Mouse (Mus musculus): ENCODE data around the gene Slc35e3.

Gene Slc35e3

DNA sequence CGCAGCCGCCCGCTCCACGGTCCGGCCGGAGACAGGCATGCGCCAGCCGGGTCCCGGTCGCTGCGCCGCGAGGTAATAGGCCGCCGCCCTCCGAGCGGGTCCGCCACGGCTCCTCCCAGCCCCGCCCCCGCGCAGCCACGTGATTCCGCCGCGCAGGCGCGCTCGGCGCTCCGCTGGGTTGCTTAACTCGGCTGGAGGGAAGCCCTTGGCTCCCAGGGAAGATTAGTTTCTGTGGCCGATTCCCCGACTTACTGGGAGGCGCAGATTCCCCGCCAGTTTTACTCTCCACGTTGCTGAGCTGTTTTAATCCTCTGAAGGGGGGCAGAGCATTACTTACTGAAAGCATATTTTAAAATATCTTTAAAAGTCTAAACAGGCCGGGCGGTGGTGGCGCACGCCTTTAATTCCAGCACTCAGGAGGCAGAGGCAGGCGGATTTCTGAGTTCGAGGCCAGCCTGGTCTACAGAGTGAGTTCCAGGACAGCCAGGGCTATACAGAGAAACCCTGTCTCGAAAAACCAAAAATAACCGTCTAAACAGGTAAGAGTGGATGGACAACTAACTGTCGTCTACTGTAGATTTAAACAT lies at the start of gene Slc35e3:
Gene Slc35e3, minus strand, starts transcription at position 69 of the 587 bp plus-strand sequence.
- DNase-seq, result peak; percentile 100

DNA sequence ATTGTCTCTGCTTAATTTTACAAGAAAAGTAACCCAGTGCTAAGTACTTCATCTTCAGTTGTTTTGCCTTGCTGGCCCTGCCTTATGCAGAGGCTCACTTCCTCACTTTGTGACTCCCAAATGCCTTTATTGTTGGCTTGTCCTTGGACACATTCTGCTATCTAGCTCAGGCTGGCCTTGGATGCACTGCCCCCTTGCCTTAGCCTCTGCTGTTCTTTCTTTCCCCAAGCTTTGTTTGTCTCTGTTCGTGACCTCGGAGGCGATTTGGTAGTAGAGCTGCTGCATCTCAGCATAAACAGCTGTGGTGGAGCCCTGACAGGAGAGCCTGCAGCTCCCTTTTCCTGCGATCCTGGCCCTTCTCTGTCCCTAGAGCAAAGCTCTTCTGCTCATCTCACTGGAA lies 49.0 kb upstream of the Slc35e3 start:
- no peak for DNase-seq

DNA sequence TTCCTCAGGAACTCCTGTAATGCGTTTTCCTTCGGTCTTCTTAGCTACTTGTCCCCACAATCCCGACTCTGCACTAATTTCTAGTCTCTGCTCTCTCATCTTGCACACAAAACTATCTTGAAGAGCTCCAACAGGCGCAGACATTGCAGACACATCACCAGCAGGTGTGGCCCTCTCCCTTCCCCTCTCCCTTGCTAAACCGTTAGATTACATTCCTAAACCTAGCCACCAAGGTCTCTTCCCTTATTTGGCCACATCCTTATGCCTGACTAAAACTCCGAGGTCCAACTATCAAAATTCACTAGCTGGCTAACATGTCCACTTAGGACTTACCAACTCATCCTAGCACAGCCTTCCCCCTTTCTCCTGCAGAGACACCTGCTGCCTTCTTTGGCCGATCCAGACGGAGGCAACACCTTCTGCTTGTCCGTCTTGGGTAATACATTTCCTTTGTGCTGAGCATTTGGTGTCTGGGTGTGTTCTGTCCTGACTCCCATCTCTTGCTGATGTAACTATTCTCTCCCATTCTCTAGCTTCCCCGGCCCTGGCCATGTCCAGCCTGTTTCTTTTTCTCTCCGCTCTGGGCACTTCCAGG lies 47.4 kb upstream of the Slc35e3 start:
- no peak for DNase-seq

DNA sequence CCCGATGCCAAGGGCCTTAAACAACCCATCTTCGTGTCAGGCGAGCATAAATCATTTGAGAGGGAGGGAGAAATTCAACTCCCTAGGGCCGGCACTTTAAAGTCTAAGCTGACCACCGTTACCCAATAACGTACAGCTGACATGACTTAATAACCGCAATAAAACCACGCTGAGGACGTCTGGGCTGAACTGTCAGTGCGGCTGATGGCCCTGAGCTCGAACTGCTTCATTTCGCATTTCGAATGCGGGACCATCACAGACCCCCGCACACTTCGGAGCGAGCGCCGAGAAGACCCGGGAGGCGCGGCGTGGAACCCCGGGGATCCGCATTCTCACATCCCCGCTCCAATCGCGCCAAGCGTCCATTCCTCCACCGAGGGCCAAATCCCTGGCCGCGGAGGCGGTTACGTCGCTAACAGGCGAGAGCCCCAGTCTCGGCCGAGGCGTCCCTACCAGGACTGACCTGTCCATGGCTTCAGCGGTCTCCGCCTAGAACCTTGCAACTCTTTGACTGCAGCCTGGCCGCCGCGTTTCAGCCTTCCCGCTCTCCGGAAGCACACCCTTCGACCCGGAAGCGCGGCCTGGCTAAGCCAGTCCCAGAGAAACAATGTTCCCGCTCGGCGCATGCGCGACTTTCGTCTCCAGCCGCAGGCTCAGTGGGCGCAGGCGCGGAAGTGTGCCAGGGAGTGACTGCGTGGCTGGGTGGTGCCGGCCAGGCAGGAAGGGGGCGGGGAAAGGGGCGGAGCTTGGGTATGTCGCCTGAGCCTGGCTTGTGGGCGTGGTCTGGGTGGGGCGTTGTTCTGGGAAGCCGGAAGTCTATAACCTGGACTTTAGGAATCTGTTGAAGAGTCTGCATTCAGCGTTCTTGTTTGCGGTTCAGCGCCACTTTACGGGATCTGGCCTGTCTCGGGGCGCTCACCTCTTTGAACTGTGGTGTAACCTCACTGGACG lies 46.3 kb upstream of the Slc35e3 start, which contains the start of gene Nup107:
Gene Nup107, minus strand, starts transcription at position 565 of the 951 bp plus-strand sequence.
- peak; percentile 100 for DNase-seq

DNA sequence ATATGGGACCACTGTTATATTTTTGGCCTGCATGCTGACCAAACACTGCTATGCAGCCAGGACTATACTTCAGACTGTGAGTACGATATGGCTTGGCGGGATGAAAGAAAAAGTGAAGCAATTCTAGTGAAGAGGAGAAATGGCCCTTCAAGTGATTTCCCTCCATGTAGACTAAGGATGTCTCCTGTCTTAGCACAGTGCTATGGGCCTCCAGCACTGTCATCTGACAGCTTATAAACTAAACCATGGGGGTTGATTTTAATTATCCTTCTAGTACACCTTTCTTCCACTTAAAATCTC lies 45.0 kb upstream of the Slc35e3 start:
- DNase-seq, result no peak

DNA sequence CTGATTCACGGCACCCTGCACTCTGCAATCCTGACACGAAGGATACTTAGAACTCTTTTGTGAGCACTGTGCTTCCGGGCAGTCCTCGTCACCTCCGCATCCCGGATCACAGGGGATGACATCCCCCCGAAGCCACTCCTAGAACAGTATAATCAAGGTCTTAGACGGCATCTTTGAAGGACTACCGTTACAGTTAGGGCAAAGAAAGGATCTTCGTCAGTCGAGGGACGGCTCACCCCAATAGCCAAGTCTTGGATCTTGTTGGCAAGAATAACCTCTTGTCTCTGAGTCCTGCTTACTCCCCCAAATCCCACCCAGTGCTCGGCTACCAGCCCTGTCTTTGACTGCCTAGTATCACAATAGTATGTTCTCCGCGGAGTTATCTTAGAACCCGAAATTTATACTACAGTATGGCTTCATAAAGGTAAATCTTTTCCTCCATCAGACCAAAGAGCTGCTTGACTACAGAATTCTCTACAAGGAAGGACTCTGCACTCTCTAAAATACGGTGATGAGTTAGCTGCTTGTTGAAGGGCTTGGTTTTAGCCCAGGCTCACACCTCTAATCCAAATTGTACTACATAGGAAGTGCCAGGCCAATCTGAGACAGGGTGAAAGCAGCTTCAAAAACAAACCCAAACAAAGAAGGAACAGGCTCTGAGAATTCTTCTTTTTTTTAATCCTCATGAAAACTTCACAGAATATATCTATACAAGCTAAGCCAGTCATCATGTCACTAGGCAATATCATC lies 44.4 kb upstream of the Slc35e3 start:
- DNase-seq, result no peak

DNA sequence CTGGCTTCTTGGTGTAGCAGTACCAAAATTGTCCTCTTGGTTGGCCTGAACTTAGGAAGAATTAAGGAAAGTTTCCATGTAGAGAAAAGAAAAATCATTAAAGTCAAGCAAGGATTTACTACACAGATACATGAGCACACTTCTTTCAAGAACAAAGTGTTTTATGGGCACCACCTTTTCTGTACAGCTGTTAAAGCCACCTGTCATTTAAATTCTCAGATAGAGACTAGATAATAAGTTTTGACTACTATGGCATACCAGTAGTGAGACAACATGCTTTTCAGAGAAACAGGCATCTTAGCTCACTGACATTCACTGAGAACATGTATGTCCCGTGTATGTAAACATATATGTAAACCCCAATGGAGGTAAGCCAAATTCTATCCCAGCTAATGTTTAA lies 43.8 kb upstream of the Slc35e3 start:
- DNase-seq, result no peak

DNA sequence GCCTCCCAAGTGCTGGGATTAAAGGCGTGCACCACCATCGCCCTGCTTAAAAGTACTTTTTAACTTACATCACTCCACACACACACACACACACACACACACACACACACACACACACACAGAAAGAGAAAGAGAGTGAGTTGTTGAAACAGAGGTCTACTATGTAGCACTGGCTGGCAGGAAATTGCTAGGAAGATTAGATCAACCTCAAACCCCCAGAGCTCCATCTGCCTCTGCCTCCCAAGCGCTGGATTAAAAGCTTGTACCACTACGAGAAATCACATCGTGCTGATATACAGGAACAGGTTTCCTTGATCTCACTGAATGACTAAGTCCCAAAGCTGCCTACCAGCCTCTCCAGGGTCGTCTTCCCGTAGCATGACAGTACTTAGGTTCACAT lies 38.5 kb upstream of the Slc35e3 start:
- no peak for DNase-seq

DNA sequence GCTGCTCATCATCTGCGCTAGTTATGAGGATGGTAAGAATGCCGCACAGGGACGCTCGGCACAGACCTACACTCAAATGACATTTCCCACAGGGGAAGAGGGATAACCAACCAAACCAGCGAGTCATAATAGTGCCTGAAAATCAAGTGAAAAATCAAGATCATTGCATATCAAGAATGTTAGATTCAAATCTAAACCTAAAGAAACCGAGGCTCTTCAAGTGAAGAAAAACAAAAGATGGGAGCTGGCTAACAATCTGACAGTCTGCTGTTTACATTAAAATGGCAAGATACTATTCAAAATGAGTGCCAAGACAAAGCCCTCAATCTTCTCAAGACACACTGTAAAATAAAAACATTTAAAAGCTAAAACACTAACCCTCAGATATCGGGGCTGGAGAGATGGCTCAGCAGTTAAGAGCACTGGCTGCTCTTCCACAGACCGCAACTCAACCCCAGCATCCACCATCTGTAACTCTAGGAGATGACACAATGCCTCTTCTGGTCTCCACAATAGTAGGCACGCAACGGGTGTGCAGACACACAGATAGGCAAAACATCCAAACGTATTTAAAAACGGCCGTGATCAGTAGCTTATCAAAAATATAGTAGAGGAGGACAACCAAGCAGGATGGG lies 37.7 kb upstream of the Slc35e3 start:
- no peak for DNase-seq

DNA sequence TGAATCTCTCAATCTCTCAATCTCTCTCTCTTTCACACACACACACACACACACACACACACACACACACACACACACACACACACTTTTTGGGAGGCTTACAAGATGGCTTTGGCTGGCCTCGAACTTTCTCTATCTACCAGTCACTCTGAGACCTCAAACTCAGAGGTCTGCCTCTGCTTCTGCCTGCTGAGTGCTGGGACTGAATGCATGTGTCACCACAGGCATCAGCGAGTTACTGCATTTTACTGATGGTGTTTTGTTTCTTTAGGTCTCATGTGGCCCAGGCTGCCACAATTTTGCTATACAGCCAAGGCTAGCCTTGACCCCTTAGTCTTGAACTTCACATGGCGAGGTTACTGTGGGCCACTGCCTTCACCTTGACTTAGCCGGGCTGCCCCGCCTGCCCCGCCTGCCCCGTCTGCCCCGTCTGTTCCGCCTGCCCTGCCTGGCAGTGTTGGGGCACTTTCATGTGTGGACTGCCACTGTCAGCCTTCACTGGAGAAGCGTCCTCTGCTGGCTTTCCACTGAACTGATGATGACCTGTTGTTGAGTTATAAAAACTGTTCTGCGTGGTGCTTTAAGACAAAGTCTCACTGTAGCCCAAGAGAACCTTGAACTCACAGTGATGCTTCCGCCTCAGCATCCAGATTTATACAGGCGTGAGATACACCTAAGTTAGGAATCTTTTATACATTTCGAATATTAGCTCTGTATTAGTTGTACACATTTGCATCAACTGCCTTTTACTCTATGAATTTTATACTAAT lies 36.5 kb upstream of the Slc35e3 start:
- no peak for DNase-seq

DNA sequence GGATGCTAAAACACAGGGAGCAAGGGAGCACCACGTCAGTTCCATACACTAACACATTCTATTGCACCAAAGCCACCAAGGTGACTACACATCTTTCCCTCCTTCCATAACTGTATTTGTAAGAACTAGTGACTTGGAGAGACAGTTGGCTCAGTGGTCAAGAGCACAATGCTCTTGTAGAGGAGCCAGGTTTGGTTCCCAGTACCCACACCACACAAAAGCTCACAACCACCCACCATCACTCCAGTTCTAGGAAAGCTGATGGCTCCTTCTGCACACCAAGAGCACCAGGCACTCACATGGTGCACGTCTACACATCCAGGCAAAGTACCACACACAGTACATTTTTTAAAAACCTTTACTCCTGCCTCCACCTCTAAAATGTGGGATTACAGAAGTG lies 35.9 kb upstream of the Slc35e3 start:
- DNase-seq, result no peak

DNA sequence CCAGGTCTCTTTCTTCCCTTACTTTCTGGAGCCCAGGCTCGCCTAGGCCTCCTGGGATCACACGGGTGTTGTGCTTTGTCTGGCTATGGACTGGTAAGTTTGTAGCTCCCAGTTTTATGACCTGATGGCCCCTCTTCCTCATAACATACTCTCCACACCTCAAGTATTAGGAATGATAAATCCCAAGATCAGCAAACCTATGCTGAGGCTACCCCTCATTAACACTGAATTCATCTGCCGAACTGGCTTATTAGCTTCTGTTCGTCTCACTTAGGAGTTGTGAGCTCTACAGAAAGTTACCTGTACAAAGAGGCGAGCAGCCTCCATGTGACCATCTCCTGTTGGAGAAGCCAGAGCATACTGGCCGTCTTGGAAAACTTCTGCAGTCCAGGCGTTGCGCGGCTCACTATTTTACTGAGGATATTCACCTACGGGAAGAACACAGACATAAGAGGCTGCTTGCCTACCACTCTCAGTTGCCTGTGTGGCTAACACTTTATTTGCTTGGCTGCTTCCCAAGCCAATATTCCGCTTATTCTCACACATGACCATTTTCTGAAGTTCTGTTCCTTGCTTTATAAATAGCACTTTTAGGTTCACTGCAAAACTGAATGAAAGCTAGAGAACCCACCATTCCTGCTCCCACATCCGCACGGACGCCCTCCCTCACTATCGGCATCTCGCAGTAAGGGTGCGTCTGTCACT lies 35.0 kb upstream of the Slc35e3 start:
- no peak for DNase-seq

DNA sequence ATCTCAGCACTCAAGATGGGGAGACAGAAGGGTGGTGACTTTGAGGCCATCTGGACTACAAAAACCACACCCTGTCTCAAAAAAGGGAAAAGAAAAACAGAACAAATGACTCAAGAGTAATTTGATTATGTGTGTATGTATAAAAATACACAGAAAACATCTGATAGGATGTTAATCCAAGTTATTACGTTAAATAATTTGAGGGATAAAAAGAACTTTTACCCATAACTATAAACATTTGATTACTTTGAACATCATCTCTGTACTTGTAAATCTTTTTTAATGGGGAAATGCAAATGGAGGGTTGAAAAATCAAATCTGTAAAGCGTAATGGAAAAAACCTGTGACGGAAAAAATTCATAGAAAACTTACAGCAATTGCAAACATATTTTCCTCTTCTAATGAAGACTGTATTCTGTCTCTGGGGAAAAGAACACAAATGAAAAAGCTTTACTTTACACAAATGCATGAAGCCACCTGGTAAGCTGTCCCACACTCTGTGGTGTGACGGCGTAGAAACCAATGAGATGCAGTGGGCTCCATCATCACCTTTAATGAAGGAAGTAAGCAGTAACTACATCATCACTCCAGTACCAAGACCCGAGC lies 34.2 kb upstream of the Slc35e3 start:
- DNase-seq, result no peak

DNA sequence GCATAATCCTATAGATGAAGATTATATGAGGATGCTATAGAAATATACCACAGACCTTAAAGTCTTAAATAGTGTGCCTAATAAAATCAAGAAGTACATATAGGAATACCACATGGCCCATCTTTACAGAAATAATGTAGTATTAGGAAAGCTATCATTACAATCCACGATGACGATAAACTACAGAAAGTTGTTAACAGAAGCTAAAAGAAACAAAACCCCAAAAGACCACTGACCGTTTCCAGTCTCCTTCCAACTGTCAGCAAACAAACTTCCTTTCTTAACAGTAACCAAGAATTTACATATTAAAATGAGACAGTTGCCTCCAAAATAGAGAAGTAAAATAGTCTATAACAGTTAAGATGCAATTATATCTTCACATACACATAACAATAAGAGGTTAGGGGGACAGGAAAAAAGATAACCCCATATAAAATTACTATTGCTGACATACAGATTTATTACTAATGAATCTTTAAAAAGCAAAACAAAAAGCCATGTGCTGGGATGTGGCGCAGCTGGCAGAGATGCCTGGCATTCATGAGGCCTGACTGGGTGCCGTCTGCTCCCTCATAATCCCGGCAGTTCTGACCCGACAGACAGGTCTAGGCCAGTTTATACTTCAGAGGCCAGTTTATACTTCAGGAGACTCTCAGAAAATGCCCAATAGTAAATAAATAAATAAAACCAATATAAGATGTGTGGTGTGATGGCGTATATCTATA lies 33.6 kb upstream of the Slc35e3 start:
- DNase-seq, result no peak

DNA sequence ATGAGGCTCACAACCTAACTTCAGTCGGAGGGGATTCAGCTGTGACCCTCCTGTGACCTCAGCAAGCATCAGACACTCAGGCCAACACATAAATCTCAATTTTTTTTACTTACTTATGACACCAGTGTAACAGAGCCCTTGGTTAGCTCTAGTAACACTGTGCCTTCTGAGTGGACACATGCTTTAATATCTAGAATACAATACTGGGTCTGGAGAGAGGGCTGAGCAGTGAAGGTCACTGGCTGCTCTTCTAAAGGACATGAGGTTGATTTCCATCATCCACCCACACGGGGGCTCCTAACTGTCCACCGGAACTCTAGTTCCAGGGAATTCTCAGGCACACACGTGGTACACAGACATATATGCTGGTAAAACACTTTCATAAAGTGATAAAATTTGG lies 32.8 kb upstream of the Slc35e3 start:
- no peak for DNase-seq

DNA sequence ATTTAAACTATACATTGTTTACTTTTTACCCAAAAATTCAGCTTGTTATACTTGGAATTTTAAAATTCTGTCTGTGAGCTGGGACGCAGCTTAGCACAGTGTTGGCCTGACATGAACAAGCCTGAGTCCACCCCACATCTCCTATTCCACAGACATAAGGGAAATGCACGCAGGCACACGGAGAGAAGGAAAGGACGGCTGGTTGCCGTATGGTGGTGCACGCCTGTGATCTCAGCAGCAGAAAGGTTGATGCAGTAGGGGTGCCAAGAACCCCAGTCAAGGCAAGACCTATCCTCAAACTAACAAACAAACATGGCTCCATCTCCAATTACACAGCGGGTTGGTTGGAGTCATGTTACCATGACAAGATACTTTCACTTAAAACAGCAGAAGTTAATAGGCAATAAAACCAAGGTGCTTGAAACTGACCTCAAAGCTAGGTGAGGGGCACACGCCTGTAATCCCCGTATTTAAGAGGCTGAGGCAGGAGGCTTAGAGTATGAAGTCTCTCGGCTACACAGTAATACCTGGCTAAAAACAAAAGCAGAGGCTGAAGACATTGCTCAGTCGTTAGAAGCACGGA lies 32.3 kb upstream of the Slc35e3 start:
- DNase-seq, result no peak

DNA sequence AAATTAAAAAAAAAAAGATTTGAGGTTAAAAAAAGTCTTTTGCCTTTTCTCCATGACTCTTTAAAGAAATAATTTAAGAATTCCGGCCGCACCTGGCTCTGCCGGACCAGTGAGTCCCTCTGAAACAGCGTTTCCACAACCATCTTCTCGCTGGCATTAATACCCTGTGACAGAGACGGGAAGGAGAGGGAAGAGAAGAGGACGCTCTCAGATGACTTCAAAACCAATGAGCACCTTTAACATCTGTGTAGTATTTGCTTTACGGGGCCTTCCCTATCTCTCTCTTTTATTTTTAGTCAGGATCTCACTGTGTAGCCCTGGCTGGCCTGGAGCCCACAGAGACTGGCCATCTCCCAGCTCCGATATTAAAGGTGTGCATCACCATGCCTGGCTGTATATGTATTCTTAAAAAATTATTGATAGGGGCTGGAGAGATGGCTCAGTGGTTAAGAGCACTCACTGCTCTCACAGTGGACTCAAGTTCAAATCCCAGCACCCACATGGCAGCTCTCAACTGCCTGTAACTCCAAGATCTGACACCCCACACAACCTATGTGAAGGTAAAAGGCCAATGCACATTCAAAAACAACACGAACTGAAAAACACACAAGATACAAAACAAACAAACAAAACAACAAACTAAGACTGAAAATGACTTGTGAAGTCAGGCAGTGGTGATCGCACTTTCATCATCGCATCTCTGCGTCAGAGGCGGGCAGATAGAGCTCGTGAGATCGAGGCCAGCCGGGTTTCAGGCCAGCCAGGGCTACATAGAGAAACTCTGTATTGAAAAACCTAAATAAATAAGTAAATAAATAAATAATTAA lies 31.5 kb upstream of the Slc35e3 start:
- DNase-seq, result no peak

DNA sequence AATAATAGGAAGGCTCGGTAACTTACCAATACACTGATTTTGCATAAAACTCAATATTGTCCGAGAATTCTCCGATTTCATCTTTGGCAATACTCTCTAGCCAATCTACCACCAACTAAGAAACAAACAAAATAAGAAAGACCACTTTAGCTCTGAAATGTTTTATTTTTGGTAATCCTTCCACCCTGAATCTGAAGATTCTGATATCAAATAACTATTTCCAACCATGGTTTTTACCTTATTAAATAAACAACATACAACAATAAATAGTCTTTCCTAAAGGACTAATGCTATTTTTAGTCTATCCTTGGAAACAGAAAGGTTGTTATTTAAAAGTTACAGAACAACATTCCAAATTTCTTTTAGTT lies 30.9 kb upstream of the Slc35e3 start:
- no peak for DNase-seq

All from heart, adult 11 months (tissue).